Mouse (Mus musculus) lung, adult 2 months (tissue): ENCODE measurements at regions not wholly inside any gene's neighbourhood (a gene's known extent, or its start where the extent isn't known, plus 50 kb on each side); places are given as distances from the start of the nearest gene placed in this dataset.

ENCODE experiments used
- CTCF ChIP-seq: fragments of 200-500 bp; IDR thresholded peaks from 2 replicates; pipeline ENCODE4 v1.5.1; 2011; ENCODE audit warnings: mild to moderate bottlenecking, low read length, control low read depth; ENCODE audit not compliant: insufficient read depth
- POLR2A ChIP-seq: fragments of 200-500 bp; IDR thresholded peaks from 2 replicates; pipeline ENCODE4 v1.6.1; 2011; ENCODE audit warnings: low read depth, mild to moderate bottlenecking, control low read depth, low read length, borderline replicate concordance; ENCODE audit errors: extremely low read depth

DNA sequence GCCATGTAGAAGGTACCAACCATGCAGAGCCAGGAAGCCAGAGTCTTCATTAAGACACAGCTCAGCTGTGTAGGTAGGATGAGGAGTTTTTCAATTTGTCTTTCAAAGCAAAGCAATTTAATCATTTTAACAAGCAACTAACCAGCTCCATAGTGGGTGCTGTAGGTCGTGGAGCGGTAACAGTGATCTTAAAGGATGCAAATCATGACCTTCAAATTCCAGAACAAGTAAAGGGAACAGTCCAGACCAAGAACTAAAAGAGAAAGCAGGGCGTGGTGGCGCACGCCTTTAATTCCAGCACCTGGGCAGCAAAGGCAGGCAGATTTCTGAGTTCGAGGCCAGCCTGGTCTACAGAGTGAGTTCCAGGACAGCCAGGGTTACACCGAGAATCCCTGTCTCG lies 307.8 kb upstream of the Map3k7 start:
- TF ChIP-seq CTCF (no peak), POLR2A (no peak)
